Mouse (Mus musculus) lung, postnatal 0 days (tissue): ENCODE measurements around the gene Cx3cl1. TPM values are rescaled to one million over a fixed set of nuclear protein-coding genes. Genes with fewer than 3 reads are reported as not detected.

Experiments
- ATAC-seq: fragments of 200-750 bp; cut with Nextera tagmentation; 2 replicates; pipeline ENCODE4 v1.8.0; 2017; ENCODE audit warnings: moderate library complexity
- DNase-seq: peaks from one replicate; pipeline ENCODE4 v3.0.0-alpha.2; 2016; ENCODE audit warnings: low spot score
- H3K27ac ChIP-seq: fragments of 300-500 bp; sonication (generic); 2 replicates; pipeline ENCODE4 v1.5.1; 2014; ENCODE audit warnings: antibody characterized with exemption, mild to moderate bottlenecking, low read length, mixed read lengths
- H3K27me3 ChIP-seq: fragments of 300-500 bp; sonication (generic); replicated peaks from 2 replicates; pipeline ENCODE4 v1.6.1; 2014; ENCODE audit warnings: low read length, mixed read lengths; ENCODE audit not compliant: insufficient read depth
- H3K36me3 ChIP-seq: fragments of 300-500 bp; sonication (generic); 2 replicates; pipeline ENCODE4 v1.6.1; 2014; ENCODE audit warnings: low read length, mixed read lengths; ENCODE audit not compliant: insufficient read depth
- H3K4me1 ChIP-seq: fragments of 300-500 bp; sonication (generic); 2 replicates; pipeline ENCODE4 v1.6.1; 2014; ENCODE audit warnings: antibody characterized with exemption, low read depth, low read length, mixed read lengths; ENCODE audit not compliant: insufficient read depth
- H3K4me2 ChIP-seq: fragments of 300-500 bp; sonication (generic); replicated peaks from 2 replicates; pipeline ENCODE4 v1.6.1; 2014; ENCODE audit warnings: low read depth, mild to moderate bottlenecking, low read length, moderate library complexity, mixed read lengths
- H3K4me3 ChIP-seq: fragments of 300-500 bp; sonication (generic); 2 replicates; pipeline ENCODE4 v1.5.1; 2014; ENCODE audit warnings: low read depth, low read length
- H3K9ac ChIP-seq: fragments of 300-500 bp; sonication (generic); replicated peaks from 2 replicates; pipeline ENCODE4 v1.6.1; 2014; ENCODE audit warnings: low read depth, mild to moderate bottlenecking
- H3K9me3 ChIP-seq: fragments of 300-500 bp; sonication (generic); 2 replicates; pipeline ENCODE4 v1.6.1; 2016; ENCODE audit warnings: low read length, mixed read lengths
- CTCF ChIP-seq: IDR thresholded peaks from 2 replicates; pipeline ENCODE4 v1.5.1; 2016; ENCODE audit warnings: antibody characterized with exemption, mild to moderate bottlenecking
- EP300 ChIP-seq: IDR thresholded peaks from 2 replicates; pipeline ENCODE4 v1.6.1; 2016; ENCODE audit warnings: antibody characterized with exemption, mild to moderate bottlenecking, control low read depth
- WGBS: fragments of 180-500 bp; shearing (Covaris S2); extraction: QIAGEN DNeasy Blood & Tissue Kit; methylation state at CpG from one replicate; pipeline ENCODE4 v1.1.7; 2014; 5-methylcytosine and 5-hydroxymethylcytosine counted together
- polyA plus RNA-seq: library from polyadenylated mRNA; unstranded; fragments of >200 nt; fragmentation: Nextera tagmentation; extraction: Ambion mirVana; gene quantifications from 2 replicates; pipeline ENCODE4 v1.2.1, GENCODE M21; 2015

Gene Cx3cl1
- polyA plus RNA-seq, 1 experiment from 2014 or later, result 8.3 TPM

GRCm38 (mm10) chr8:94794782-94795181, 23.0 kb downstream of the Cx3cl1 start:
- no peaks in the 10 kb centered on the region for H3K9me3 ChIP-seq
- H3K9ac ChIP-seq, result no peak overlapping the region
- DNase-seq (no peak), ATAC-seq (no peak)
- no peak overlapping the region for H3K4me3 ChIP-seq
- TF ChIP-seq CTCF (0 out of 2 replicates have a peak, but pooled peaks have one; percentile 15), EP300 (no peak)
- H3K27me3 ChIP-seq, result no peaks in the 10 kb centered on the region
- no peaks in the 10 kb centered on the region for H3K36me3 ChIP-seq
- no peak overlapping the region for H3K4me2 ChIP-seq
- 93% methylated on average over 2 of the region's 2 CpGs for WGBS
- no peaks in the 10 kb centered on the region for H3K4me1 ChIP-seq
- no peak overlapping the region for H3K27ac ChIP-seq

GRCm38 (mm10) chr8:94800278-94800968, 28.6 kb downstream of the Cx3cl1 start:
- no peaks in the 10 kb centered on the region for H3K27me3 ChIP-seq
- no peak overlapping the region for H3K4me2 ChIP-seq
- DNase-seq (peak; percentile 34), ATAC-seq (no peak; the same call in 1 of the 2 replicates)
- no peaks in the 10 kb centered on the region for H3K4me1 ChIP-seq
- no peak overlapping the region for H3K9ac ChIP-seq
- no peaks in the 10 kb centered on the region for H3K36me3 ChIP-seq
- WGBS, result 55% methylated on average over 7 of the region's 7 CpGs
- no peak overlapping the region for H3K27ac ChIP-seq
- TF ChIP-seq CTCF (no peak), EP300 (no peak)
- no peaks in the 10 kb centered on the region for H3K9me3 ChIP-seq
- H3K4me3 ChIP-seq, result no peak overlapping the region

GRCm38 (mm10) chr8:94801293-94802095, 29.7 kb downstream of the Cx3cl1 start:
- H3K9ac ChIP-seq, result no peak overlapping the region
- peak; percentile 30; the same call in 1 of the 2 replicates for ATAC-seq
- no peak overlapping the region; the same call in 1 of the 2 replicates for H3K4me2 ChIP-seq
- H3K4me3 ChIP-seq, result no peak overlapping the region
- H3K36me3 ChIP-seq, result no peaks in the 10 kb centered on the region
- TF ChIP-seq CTCF (peak; percentile 76), EP300 (no peak)
- 32% methylated on average over 14 of the region's 14 CpGs for WGBS
- no peaks in the 10 kb centered on the region for H3K4me1 ChIP-seq
- no peak overlapping the region for H3K27ac ChIP-seq
- no peaks in the 10 kb centered on the region for H3K9me3 ChIP-seq
- H3K27me3 ChIP-seq, result no peaks in the 10 kb centered on the region
- DNase-seq, result peak; percentile 31

- H3K27me3 ChIP-seq, result no peaks in the 10 kb centered on the region
- 57% methylated on average over 4 of the region's 4 CpGs for WGBS
- no peak overlapping the region for H3K4me2 ChIP-seq
- no peak overlapping the region for H3K27ac ChIP-seq
- no peaks in the 10 kb centered on the region for H3K4me1 ChIP-seq
- TF ChIP-seq CTCF (no peak), EP300 (no peak)
- H3K9ac ChIP-seq, result no peak overlapping the region
- no peak overlapping the region for H3K4me3 ChIP-seq
- H3K9me3 ChIP-seq, result no peaks in the 10 kb centered on the region
- no peaks in the 10 kb centered on the region for H3K36me3 ChIP-seq
- ATAC-seq, result no peak
- no peak for DNase-seq
These were observed 30.6 kb downstream of the Cx3cl1 start for GRCm38 (mm10) chr8:94802375-94802774.

GRCm38 (mm10) chr8:94803551-94803950, 31.7 kb downstream of the Cx3cl1 start:
- Histone ChIP-seq H3K27ac (no peak overlapping the region), H3K36me3 (no peaks in the 10 kb centered on the region), H3K9ac (no peak overlapping the region), H3K4me3 (no peak overlapping the region), H3K9me3 (no peaks in the 10 kb centered on the region), H3K4me1 (no peaks in the 10 kb centered on the region), H3K27me3 (no peaks in the 10 kb centered on the region), H3K4me2 (no peak overlapping the region)
- no peak for DNase-seq
- no peak for ATAC-seq
- TF ChIP-seq CTCF (no peak), EP300 (no peak)
- 65% methylated on average over 6 of the region's 6 CpGs for WGBS

GRCm38 (mm10) chr8:94804546-94805340, 32.9 kb downstream of the Cx3cl1 start:
- no peak for TF ChIP-seq CTCF
- H3K9me3 ChIP-seq, result no peaks in the 10 kb centered on the region
- DNase-seq (no peak), ATAC-seq (no peak)
- no peak overlapping the region for H3K27ac ChIP-seq
- no peak overlapping the region for H3K4me3 ChIP-seq
- no peaks in the 10 kb centered on the region for H3K36me3 ChIP-seq
- no peaks in the 10 kb centered on the region for H3K4me1 ChIP-seq
- no peaks in the 10 kb centered on the region for H3K27me3 ChIP-seq
- H3K4me2 ChIP-seq, result no peak overlapping the region
- 51% methylated on average over 10 of the region's 10 CpGs for WGBS
- H3K9ac ChIP-seq, result no peak overlapping the region
